Mouse (Mus musculus): Measurements from ENCODE around the gene Lrrc66. TPM values are rescaled to one million over a fixed set of nuclear protein-coding genes. Genes with fewer than 3 reads are reported as not detected.
"Not testable (repeated sequence)": the region's sequence is repeated elsewhere in the genome, so short reads cannot be mapped to it uniquely, and the experiment has no call there.

Gene Lrrc66
- polyA plus RNA-seq, 1 experiment from 2014 or later: not detected

GRCm38 (mm10) chr5:73604964-73605363 is 27.4 kb downstream of the Lrrc66 start:
- Histone ChIP-seq H3K27me3 (no peaks in the 10 kb centered on the region), H3K4me1 (replicated peaks) (peaks cover 10% of the 10 kb centered on the region), H3K4me2 (replicated peaks) (no peak overlapping the region), H3K9me3 (no peaks in the 10 kb centered on the region; the same call in 1 of the 2 replicates), H3K4me3 (replicated peaks) (no peak overlapping the region), H3K9ac (replicated peaks) (no peak overlapping the region), H3K36me3 (no peaks in the 10 kb centered on the region), H3K27ac (no peak overlapping the region)
- no peak for ATAC-seq
- WGBS: 90% methylated on average over 6 of the region's 6 CpGs

DNA sequence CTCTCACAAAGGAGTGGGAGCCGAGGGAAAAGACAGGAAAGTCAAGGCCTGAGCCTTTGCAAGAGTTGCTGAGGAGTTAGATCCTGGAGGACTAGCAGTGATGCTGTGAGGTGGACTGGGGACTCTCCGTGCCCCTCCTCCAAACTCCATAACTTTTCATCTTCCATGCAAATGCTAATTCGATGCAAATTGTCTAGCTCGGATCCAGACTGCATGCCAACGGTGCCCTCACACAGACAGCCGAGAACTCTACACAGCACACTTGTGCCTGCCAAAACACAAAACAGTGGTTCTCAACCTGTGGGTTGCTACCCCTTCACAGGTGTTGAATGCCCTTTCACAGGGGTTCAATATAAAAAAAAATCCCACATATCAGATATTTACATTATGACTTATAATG is 27.8 kb downstream of the Lrrc66 start:
- Histone ChIP-seq H3K9ac (replicated peaks) (no peak overlapping the region), H3K9me3 (no peaks in the 10 kb centered on the region; the same call in 1 of the 2 replicates), H3K36me3 (no peaks in the 10 kb centered on the region), H3K4me3 (replicated peaks) (no peak overlapping the region), H3K4me1 (replicated peaks) (peaks cover 13% of the 10 kb centered on the region), H3K27me3 (no peaks in the 10 kb centered on the region), H3K27ac (no peak overlapping the region), H3K4me2 (replicated peaks) (no peak overlapping the region)
- 82% methylated on average over 6 of the region's 6 CpGs for WGBS
- ATAC-seq: no peak

GRCm38 (mm10) chr5:73602865-73603264 is 29.5 kb downstream of the Lrrc66 start:
- Histone ChIP-seq H3K27ac (no peak overlapping the region), H3K4me2 (replicated peaks) (no peak overlapping the region), H3K4me1 (replicated peaks) (peaks cover 22% of the 10 kb centered on the region), H3K9ac (replicated peaks) (no peak overlapping the region), H3K4me3 (replicated peaks) (no peak overlapping the region), H3K9me3 (no peaks in the 10 kb centered on the region; the same call in 1 of the 2 replicates), H3K36me3 (no peaks in the 10 kb centered on the region), H3K27me3 (no peaks in the 10 kb centered on the region)
- no peak for ATAC-seq
- WGBS: 78% methylated on average over 3 of the region's 3 CpGs

GRCm38 (mm10) chr5:73601361-73601763 is 31.0 kb downstream of the Lrrc66 start:
- H3K27me3 ChIP-seq: no peaks in the 10 kb centered on the region
- WGBS: 42% methylated on average over 8 of the region's 8 CpGs
- H3K4me3 ChIP-seq (replicated peaks): no peak overlapping the region
- peak; percentile 34; the same call in 1 of the 2 replicates for ATAC-seq
- H3K9me3 ChIP-seq: no peaks in the 10 kb centered on the region; the same call in 1 of the 2 replicates
- no peak overlapping the region for H3K27ac ChIP-seq
- no peak overlapping the region for H3K4me2 ChIP-seq (replicated peaks)
- no peak overlapping the region for H3K9ac ChIP-seq (replicated peaks)
- H3K36me3 ChIP-seq: no peaks in the 10 kb centered on the region
- H3K4me1 ChIP-seq (replicated peaks): peaks cover 22% of the 10 kb centered on the region

DNA sequence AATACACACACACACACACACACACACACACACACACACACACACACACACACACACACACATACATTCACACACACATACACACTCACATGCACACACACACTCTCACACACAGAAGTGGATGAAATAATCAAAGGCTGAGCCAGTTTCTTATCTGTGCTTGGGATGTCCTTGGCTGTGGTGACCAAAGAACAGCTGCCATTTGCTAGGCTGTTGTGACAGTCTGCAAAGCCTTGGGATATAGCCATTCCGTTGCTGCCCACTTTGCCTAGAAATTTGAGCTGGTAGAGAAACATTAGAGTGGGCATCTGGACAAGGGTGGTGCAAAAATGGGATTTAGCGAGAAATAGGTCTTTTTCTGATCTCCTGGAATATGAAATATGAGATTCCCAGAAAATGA is 32.3 kb downstream of the Lrrc66 start:
- ATAC-seq: no peak
- 93% methylated on average over 2 of the region's 2 CpGs for WGBS

GRCm38 (mm10) chr5:73598943-73599695 is 33.2 kb downstream of the Lrrc66 start:
- no peak overlapping the region for H3K27ac ChIP-seq
- 65% methylated on average over 5 of the region's 5 CpGs for WGBS
- no peaks in the 10 kb centered on the region for H3K36me3 ChIP-seq
- H3K27me3 ChIP-seq: no peaks in the 10 kb centered on the region
- no peak overlapping the region for H3K9ac ChIP-seq (replicated peaks)
- no peak overlapping the region for H3K4me2 ChIP-seq (replicated peaks)
- peak; percentile 74; the same call in 1 of the 2 replicates for ATAC-seq
- H3K9me3 ChIP-seq: no peaks in the 10 kb centered on the region
- peaks cover 22% of the 10 kb centered on the region for H3K4me1 ChIP-seq (replicated peaks)
- H3K4me3 ChIP-seq (replicated peaks): no peak overlapping the region

More for the DNA sequence above, 32.3 kb downstream of the Lrrc66 start:
- Histone ChIP-seq H3K27ac (no peak overlapping the region), H3K4me1 (replicated peaks) (peaks cover 22% of the 10 kb centered on the region), H3K4me2 (replicated peaks) (no peak overlapping the region), H3K36me3 (no peaks in the 10 kb centered on the region), H3K9me3 (no peaks in the 10 kb centered on the region), H3K9ac (replicated peaks) (no peak overlapping the region), H3K4me3 (replicated peaks) (no peak overlapping the region), H3K27me3 (no peaks in the 10 kb centered on the region)

- H3K4me3 ChIP-seq (replicated peaks): no peak overlapping the region
- no peak overlapping the region for H3K9ac ChIP-seq (replicated peaks)
- no peak overlapping the region for H3K27ac ChIP-seq
- 73% methylated on average over 3 of the region's 3 CpGs for WGBS
- H3K27me3 ChIP-seq: no peaks in the 10 kb centered on the region
- H3K4me2 ChIP-seq (replicated peaks): no peak overlapping the region
- H3K36me3 ChIP-seq: no peaks in the 10 kb centered on the region
- no peak for ATAC-seq
- no peaks in the 10 kb centered on the region for H3K9me3 ChIP-seq
- peaks cover 11% of the 10 kb centered on the region for H3K4me1 ChIP-seq (replicated peaks)
Measured at GRCm38 (mm10) chr5:73587119-73587518, 45.2 kb downstream of the Lrrc66 start.

GRCm38 (mm10) chr5:73586597-73586996 is 45.7 kb downstream of the Lrrc66 start:
- H3K4me3 ChIP-seq (replicated peaks): no peak overlapping the region
- H3K27ac ChIP-seq: peak overlapping the region; percentile 41; the same call in 1 of the 2 replicates
- H3K27me3 ChIP-seq: no peaks in the 10 kb centered on the region
- no peak overlapping the region for H3K4me2 ChIP-seq (replicated peaks)
- H3K4me1 ChIP-seq (replicated peaks): peaks cover 11% of the 10 kb centered on the region
- no peaks in the 10 kb centered on the region for H3K9me3 ChIP-seq
- no peak overlapping the region for H3K9ac ChIP-seq (replicated peaks)
- no peak for ATAC-seq
- no peaks in the 10 kb centered on the region for H3K36me3 ChIP-seq
- 58% methylated on average over 4 of the region's 4 CpGs for WGBS

DNA sequence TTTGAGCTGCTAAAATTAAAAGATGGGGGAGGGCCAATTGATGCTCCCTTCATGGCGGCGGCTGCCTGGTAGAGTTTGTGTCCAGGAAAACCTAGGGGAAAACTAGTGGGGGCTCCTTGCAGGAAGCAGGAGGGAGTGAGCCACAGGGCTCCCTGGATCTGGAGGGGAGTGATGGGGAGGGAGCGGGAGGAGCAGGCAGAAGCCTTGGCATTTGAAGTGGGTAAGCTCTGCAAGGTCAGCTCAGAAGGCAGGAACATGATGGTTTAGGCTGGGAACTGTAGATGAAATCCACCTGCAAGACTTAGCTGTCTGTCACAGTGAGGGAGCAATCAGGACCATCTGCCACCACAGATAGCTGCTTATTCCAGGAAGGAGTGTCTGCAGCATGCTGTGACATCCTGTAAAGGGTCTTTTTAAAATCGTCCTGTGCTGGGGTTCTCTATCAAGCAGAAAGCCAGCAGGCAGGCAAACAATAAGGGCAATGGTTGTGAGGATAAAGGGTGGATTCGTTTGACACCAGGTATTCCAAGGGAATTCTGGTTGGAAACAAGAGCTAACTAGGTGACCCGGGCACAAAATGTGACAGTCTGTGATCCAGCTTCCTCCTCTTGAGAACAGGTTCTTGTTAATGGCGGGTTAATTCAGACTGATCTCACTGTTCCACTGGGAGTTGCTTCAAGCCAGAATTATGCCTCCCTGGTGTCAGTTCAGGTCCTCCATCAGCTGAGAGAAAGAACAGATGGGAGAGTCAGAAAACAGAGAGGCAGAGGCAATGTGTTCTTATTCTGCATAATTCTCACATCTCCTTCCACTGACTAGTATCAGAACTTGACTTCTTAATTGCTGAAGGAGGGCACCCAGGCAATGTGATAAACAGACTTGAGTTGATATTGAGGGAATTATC is 46.9 kb downstream of the Lrrc66 start:
- H3K4me3 ChIP-seq (replicated peaks): no peak overlapping the region
- H3K4me1 ChIP-seq (replicated peaks): peaks cover 11% of the 10 kb centered on the region
- ATAC-seq: peak; percentile 53; the same call in 1 of the 2 replicates
- no peaks in the 10 kb centered on the region for H3K27me3 ChIP-seq
- H3K9me3 ChIP-seq: no peaks in the 10 kb centered on the region
- no peaks in the 10 kb centered on the region for H3K36me3 ChIP-seq
- H3K27ac ChIP-seq: peak overlapping the region; percentile 58
- WGBS: 23% methylated on average over 7 of the region's 7 CpGs
- no peak overlapping the region for H3K9ac ChIP-seq (replicated peaks)
- H3K4me2 ChIP-seq (replicated peaks): no peak overlapping the region

DNA sequence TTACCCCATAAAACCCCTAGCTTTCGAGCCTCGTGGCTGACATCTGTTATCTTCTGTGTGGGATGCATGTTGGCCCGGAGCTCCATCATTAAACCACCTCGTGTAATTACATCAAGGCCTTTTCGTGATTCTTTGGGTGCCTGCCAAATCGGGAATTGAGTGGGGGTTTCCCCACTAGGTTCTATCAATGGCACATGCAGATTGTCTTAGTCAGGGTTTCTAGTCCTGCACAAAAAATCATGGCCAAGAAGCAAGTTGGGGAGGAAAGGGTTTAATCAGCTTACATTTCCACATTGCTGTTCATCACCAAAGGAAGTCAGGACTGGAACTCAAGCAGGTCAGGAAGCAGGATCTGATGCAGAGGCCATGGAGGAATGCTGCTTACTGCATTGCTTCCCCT is 48.3 kb downstream of the Lrrc66 start:
- 77% methylated on average over 6 of the region's 6 CpGs for WGBS
- not testable (repeated sequence) for H3K36me3 ChIP-seq; H3K27me3 ChIP-seq; ATAC-seq; H3K9ac ChIP-seq (replicated peaks); H3K27ac ChIP-seq; H3K4me3 ChIP-seq (replicated peaks); H3K9me3 ChIP-seq; H3K4me2 ChIP-seq (replicated peaks)
- H3K4me1 ChIP-seq (replicated peaks): peaks cover 11% of the 10 kb centered on the region

- WGBS: 62% methylated on average over 3 of the region's 3 CpGs
- H3K27ac ChIP-seq: no peak overlapping the region
- no peak for ATAC-seq
- no peaks in the 10 kb centered on the region for H3K27me3 ChIP-seq
- no peaks in the 10 kb centered on the region for H3K9me3 ChIP-seq
- no peak overlapping the region for H3K9ac ChIP-seq (replicated peaks)
- H3K4me2 ChIP-seq (replicated peaks): no peak overlapping the region
- no peak overlapping the region for H3K4me3 ChIP-seq (replicated peaks)
- H3K36me3 ChIP-seq: no peaks in the 10 kb centered on the region
- H3K4me1 ChIP-seq (replicated peaks): peaks cover 13% of the 10 kb centered on the region; the same call in 1 of the 2 replicates
Measured at GRCm38 (mm10) chr5:73578131-73578530, 54.2 kb downstream of the Lrrc66 start.

- Histone ChIP-seq H3K4me1 (replicated peaks) (peaks cover 13% of the 10 kb centered on the region; the same call in 1 of the 2 replicates), H3K4me3 (replicated peaks) (no peak overlapping the region), H3K27ac (no peak overlapping the region), H3K4me2 (replicated peaks) (no peak overlapping the region), H3K9me3 (no peaks in the 10 kb centered on the region), H3K9ac (replicated peaks) (no peak overlapping the region), H3K27me3 (no peaks in the 10 kb centered on the region), H3K36me3 (no peaks in the 10 kb centered on the region)
- ATAC-seq: no peak
- 59% methylated on average over 7 of the region's 7 CpGs for WGBS
Measured at GRCm38 (mm10) chr5:73576708-73577107, 55.6 kb downstream of the Lrrc66 start.
